Mouse (Mus musculus): ENCODE data around the gene Srcin1.

Gene Srcin1

GRCm38 (mm10) chr11:97509058-97509457 is 66.9 kb downstream of the Srcin1 start:
- no peak for DNase-seq (ENCODE audit: low spot score in 2 of 2)

DNA sequence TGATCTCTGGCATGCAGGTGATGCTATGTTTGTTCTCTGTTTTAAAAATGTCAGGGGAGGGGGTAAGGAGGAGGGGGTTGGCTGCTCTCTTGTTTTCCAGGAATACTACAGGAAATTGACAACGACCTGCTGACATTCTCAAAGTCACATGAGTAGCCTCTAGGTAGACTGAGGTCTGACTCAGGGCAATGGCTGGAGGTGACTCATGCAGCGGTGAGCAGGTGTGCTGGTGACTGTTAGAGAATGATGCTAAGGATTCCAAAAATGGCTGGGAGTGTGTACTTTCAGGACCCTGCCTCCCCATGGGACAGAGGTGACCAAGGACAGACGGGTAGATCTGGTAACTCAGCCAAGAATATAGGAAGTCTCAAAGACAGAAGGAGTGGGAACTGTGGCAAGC is 67.8 kb downstream of the Srcin1 start:
- no peak for DNase-seq (ENCODE audit: low spot score in 2 of 2)

DNA sequence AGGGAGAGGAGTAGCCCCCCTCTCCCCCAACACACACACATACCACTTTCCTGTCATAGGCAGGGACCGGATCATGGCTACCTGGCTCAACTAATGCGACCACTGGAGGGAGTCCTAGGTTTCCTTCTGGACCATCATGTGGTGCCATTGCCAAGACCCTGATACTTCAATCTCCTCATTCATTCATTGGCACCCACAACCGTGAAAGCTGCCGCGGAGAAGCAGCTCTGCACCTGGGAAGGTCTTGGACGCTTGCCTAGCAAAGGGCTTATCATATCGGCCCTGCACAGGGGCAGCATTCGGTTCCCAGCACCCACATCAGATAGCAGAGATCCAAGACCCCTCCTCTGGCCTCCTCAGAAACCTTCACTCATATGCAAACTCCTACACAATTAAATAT is 69.7 kb downstream of the Srcin1 start:
- DNase-seq (ENCODE audit: low spot score in 2 of 2): no peak

DNA sequence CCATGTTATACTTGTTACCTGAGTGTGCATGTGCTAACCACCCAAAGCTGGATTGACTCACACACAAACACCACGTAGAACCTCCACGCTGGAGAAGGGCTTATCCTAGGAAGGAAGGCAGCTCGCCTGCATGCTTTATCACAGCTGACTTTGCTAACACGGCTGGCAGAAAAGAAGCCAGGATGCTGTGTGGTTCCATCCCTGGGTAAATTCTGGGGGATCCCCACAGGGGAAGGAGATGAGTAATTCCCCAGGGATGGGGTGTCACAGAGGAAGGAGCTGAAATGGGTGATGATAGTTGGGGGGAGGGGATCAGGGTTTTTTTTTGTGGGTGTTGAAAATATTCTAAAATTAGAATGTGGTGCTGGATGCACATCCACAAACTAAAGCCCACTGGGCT is 70.2 kb downstream of the Srcin1 start:
- no peak for DNase-seq (ENCODE audit: low spot score in 2 of 2)

DNA sequence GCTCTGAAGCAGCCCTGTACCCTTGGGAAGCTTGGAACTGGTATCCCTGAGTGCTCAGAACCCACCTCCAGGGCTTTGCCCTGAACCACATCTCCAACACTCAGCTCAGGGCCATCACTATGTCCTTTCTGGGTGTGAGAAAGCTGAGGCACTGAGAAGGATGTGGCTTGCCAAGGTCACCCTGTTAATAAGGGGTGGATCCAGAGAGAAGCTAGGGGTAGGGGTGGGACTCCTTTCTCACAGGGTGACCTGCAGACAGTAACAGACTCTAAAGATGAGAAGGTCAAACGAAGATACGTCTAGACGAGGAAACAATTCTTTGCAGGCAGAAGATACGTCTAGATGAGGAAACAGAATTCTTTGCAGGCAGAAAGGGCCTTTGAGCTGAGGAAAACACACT is 73.1 kb downstream of the Srcin1 start:
- no peak for DNase-seq (ENCODE audit: low spot score in 2 of 2)

GRCm38 (mm10) chr11:97502383-97502782 is 73.6 kb downstream of the Srcin1 start:
- peak in 1 of 2 experiments; percentile 65 for DNase-seq (ENCODE audit: low spot score in 2 of 2)

- DNase-seq (ENCODE audit: low spot score in 2 of 2): no peak
These were observed 75.1 kb downstream of the Srcin1 start for GRCm38 (mm10) chr11:97500720-97501448.

- DNase-seq (ENCODE audit: low spot score in 2 of 2): no peak
These were observed 75.9 kb downstream of the Srcin1 start, which contains the start of gene 4933428G20Rik for GRCm38 (mm10) chr11:97499865-97500719. Gene 4933428G20Rik, minus strand, starts transcription at chr11:97500340.

DNA sequence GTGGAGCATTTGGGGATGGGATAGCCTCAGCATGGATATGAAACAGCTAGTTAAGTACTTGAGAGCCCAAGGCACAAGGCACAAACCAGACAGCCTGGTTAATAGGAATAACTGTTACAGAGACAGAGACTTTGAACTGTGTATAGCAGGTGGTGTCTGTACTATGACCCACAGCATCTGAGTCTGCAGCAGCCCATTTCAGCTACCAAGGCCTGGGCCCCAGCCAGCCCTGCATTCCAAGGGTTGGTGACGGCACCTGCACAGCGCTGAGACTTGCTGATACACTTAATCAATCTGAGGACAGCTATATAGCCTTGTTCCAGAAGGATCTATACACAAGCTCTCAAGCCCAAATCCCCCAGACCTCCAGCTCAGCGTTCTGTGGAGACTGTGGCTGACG is 78.4 kb downstream of the Srcin1 start:
- DNase-seq (ENCODE audit: low spot score in 2 of 2): no peak

DNA sequence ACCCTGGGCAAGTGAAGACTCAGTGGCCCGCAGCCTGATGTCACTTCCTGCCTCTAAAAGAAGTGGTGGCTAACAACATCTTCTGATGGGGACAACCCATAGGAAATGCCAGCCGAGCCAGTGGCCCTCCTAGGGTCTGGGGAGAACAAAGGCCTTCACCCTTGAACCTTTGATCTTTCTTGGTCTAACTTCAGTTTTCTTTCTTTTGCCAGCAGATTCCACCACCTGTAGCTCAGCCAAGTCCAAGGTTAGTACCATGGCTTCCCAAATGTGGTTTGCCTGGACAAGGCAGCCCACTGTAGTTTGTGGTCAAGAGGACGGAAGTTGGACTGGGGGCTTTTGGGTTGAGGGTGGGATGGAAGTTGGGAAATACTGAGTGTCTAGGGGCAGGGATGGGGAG is 83.2 kb downstream of the Srcin1 start:
- DNase-seq (ENCODE audit: low spot score in 2 of 2): no peak

GRCm38 (mm10) chr11:97491640-97492039 is 84.3 kb downstream of the Srcin1 start:
- no peak for DNase-seq (ENCODE audit: low spot score in 2 of 2)

GRCm38 (mm10) chr11:97489589-97490324 is 86.2 kb downstream of the Srcin1 start:
- DNase-seq (ENCODE audit: low spot score in 2 of 2): peak; percentile 75 to 81

GRCm38 (mm10) chr11:97487656-97488055 is 88.3 kb downstream of the Srcin1 start:
- DNase-seq (ENCODE audit: low spot score in 2 of 2): no peak

DNA sequence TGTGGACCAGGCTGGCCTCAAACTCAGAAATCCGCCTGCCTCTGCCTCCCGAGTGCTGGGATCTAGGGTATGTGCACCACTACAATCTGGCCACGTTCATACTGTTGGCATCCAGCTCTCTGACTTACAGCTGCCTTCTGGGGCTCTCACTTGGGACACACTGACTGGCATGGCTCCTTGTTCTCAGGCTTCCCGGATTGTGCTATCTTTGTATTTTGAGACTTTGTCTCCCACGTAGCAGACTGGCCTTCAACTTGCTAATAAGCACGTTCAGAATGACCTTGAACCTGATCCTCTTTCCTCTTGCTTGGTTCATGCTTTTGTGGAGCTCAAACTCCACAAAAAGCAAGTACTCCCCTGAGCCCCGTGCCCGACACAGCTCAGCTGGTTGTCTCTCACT is 90.3 kb downstream of the Srcin1 start:
- DNase-seq (ENCODE audit: low spot score in 2 of 2): no peak

DNA sequence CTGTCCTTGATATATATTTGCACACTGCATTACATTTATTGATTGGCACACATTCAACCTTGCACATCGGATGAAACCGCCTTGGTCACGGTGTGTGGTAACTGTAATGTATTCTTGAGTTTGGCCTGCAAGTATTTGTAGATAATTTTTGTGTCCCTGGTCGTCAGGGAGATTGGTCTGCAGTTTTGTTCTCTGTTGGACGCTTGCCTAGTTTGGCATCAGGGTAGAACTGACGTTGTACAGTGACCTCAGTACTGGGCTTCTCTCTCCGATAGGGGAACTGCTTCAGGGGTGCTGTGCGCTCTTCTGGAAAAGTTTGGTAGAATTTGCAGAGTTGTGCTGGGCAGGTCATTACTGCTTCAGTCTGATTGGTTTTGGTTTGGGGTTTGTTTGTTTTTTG is 96.2 kb downstream of the Srcin1 start:
- no peak for DNase-seq (ENCODE audit: low spot score in 2 of 2)

GRCm38 (mm10) chr11:97479085-97479484 is 96.9 kb downstream of the Srcin1 start:
- DNase-seq (ENCODE audit: low spot score in 2 of 2): no peak

GRCm38 (mm10) chr11:97478345-97478744 is 97.6 kb downstream of the Srcin1 start:
- DNase-seq (ENCODE audit: low spot score in 2 of 2): no peak

- DNase-seq (ENCODE audit: low spot score in 2 of 2): peak in 1 of 2 experiments; percentile 29
These were observed 98.6 kb downstream of the Srcin1 start for GRCm38 (mm10) chr11:97477431-97477830.

DNA sequence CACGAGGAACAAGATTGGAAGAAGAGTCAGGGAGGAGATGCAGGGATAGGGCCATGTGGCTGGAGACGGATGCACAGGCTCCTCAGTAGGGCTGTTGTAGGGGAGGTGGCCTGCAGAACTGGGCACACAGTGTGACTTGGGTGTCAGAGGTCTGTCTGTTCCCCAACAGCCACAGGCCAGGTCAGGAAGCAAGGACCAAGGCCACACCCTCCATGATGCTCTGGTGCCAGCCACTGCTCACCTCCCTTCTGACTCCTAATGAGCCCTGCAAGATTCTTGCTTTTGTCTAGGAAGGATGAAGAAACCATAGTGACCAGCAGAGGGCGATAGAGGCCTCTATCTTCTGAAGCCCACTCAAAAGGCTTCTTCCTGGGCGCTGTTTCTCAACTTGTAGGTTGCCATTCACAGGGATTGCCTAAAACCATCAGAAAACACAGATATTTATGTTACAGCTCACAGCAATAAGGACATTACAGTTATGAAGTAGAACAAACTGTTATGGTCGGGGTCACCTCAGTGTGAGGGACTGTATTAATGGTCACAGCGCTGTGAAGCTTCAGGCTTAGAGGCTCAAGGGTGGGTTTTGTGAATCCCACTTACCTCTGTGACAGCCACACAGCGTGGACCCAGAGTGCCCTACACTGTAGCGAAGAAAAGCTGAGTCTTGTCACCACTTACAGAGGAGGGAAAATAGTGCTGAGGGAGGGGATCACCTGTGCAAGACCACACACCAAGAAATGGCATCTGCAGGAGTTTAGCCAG is 99.5 kb downstream of the Srcin1 start:
- peak; percentile 70 to 81 for DNase-seq (ENCODE audit: low spot score in 2 of 2)

- no peak for DNase-seq (ENCODE audit: low spot score in 2 of 2)
These were observed 104.7 kb downstream of the Srcin1 start for GRCm38 (mm10) chr11:97471276-97471675.

GRCm38 (mm10) chr11:97469828-97470227 is 106.2 kb downstream of the Srcin1 start:
- no peak for DNase-seq (ENCODE audit: low spot score in 2 of 2)
